ENCODE assay signal across 9 mouse cellular contexts in genomic region chr14:21018977-21019376, GRCm38 (mm10). TPM values are rescaled to one million over a fixed set of nuclear protein-coding genes. Genes with fewer than 3 reads are reported as not detected.
A peak's percentile ranks its signal among the peaks of the same experiment; 100 is the strongest.
DNase-seq lines count a peak whose midpoint lies in the region; ATAC-seq and TF ChIP-seq lines count a peak whose summit lies in the region.
"Had no signal": no experiment of that assay in that cellular context is flagged by ENCODE, and none has a peak within 500 bp of the region (broad histone marks: within the 10 kb centered on the region; RNA-seq: fewer than 3 reads in every experiment).

No protein-coding gene starts in this region.

- no peak overlapping the region for H3K9ac ChIP-seq in forebrain, postnatal 0 days
- no peak overlapping the region for H3K9ac ChIP-seq in midbrain, embryonic 14.5 days (replicated peaks; ENCODE audit: low read length)

- peak; percentile 77 for TF ChIP-seq CTCF in forebrain, postnatal 0 days (IDR thresholded peaks at IDR 0.05; ENCODE audit: low read depth)

- H3K27ac ChIP-seq in forebrain, postnatal 0 days (ENCODE audit: low read depth, low read length): no peak overlapping the region
- no peak overlapping the region for H3K27ac ChIP-seq in midbrain, embryonic 14.5 days (replicated peaks; ENCODE audit: low read depth, low read length)

- no peaks in the 10 kb centered on the region for H3K4me1 ChIP-seq in forebrain, postnatal 0 days (ENCODE audit: insufficient read depth)
- H3K4me1 ChIP-seq in midbrain, embryonic 14.5 days (ENCODE audit: control insufficient read depth, insufficient read depth, low read length): no peaks in the 10 kb centered on the region

- H3K9me3 ChIP-seq in forebrain, postnatal 0 days (ENCODE audit: low read length): no peaks in the 10 kb centered on the region
- H3K9me3 ChIP-seq in midbrain, embryonic 14.5 days (ENCODE audit: control insufficient read depth, low read length): no peaks in the 10 kb centered on the region

- no peaks in the 10 kb centered on the region for H3K27me3 ChIP-seq in forebrain, postnatal 0 days (ENCODE audit: insufficient read depth, low read length)
- H3K27me3 ChIP-seq in midbrain, embryonic 14.5 days (ENCODE audit: control insufficient read depth, insufficient read depth, low read length): no peaks in the 10 kb centered on the region

- H3K36me3 ChIP-seq in forebrain, postnatal 0 days (ENCODE audit: insufficient read depth): 0 out of 2 replicates have a peak, but pooled peaks cover 3% of the 10 kb centered on the region
- H3K36me3 ChIP-seq in midbrain, embryonic 14.5 days (ENCODE audit: control insufficient read depth, insufficient read depth, low read length): peaks cover 15% of the 10 kb centered on the region; the same call in 1 of the 2 replicates

- no peak overlapping the region for H3K4me3 ChIP-seq in forebrain, postnatal 0 days (ENCODE audit: low read depth, low read length)
- H3K4me3 ChIP-seq in midbrain, embryonic 14.5 days (replicated peaks; ENCODE audit: low read depth, low read length): no peak overlapping the region
- H3K4me3 ChIP-seq: myocyte had no signal

- peak; percentile 19 to 25 for DNase-seq in cerebellum, adult 18-20 months
- DNase-seq in cerebellum, postnatal 4 days (ENCODE audit: low spot score in 2 of 2): no peak
- peak; percentile 57 to 69 for DNase-seq in left cerebral cortex, postnatal 14 days (ENCODE audit: low spot score in 2 of 2)
- no peak for DNase-seq in left cerebral cortex, adult 8-10 months (ENCODE audit: low spot score in 2 of 2)
- DNase-seq in adipocyte (ENCODE audit: low spot score): peak; percentile 46
- DNase-seq in forebrain, postnatal 0 days: peak; percentile 86
- DNase-seq in midbrain, embryonic 14.5 days: peak; percentile 87

- intact Hi-C loops in left cerebral cortex, postnatal 14 days (cut with DNase I): loop anchor here (5.0 to 10.0 kb wide), 2 partner anchors 214 to 297 kb away; no protein-coding TSS in a partner anchor

- WGBS in forebrain, postnatal 0 days: 30% methylated on average over 3 of the region's 3 CpGs
- 36% methylated on average over 3 of the region's 3 CpGs for WGBS in midbrain, embryonic 14.5 days

- no peak overlapping the region for H3K4me2 ChIP-seq in forebrain, postnatal 0 days (ENCODE audit: low read depth)
- H3K4me2 ChIP-seq in midbrain, embryonic 14.5 days (ENCODE audit: low read length): no peak overlapping the region

- peak; percentile 92 for ATAC-seq in forebrain, postnatal 0 days
- no peak for ATAC-seq in midbrain, embryonic 14.5 days (ENCODE audit: low FRiP score, low TSS enrichment)
- no peak for ATAC-seq in monocyte, adult 5-6 weeks (replicated peaks; ENCODE audit: insufficient number of reproducible peaks, low FRiP score, low TSS enrichment, poor library complexity, severe bottlenecking)

RNA-seq across cellular contexts. Expression of gene Ap3m1, which starts 33.3 kb away (rescaled TPM):
- total RNA-seq in left cerebral cortex, postnatal 14 days (2021): 10 to 100 TPM; 75.4 to 87.2 TPM
- total RNA-seq in left cerebral cortex, adult 8-10 months (2022): 10 to 100 TPM; 56.2 to 70.4 (median 64.6) TPM
- 50.6 and 81.7 TPM in 2 replicates for total RNA-seq in forebrain, postnatal 0 days (2014; rRNA removed)
- polyA plus RNA-seq in forebrain, postnatal 0 days (2015; fragmentation: Nextera tagmentation; extraction: Ambion mirVana): 59.0 and 63.9 TPM in 2 replicates
- polyA plus RNA-seq in midbrain, embryonic 14.5 days (2014; fragmentation: Nextera tagmentation; extraction: Ambion mirVana): 88.6 and 112 TPM in 2 replicates
- 22.6 to 57.8 TPM (median 41.4 TPM) in 3 replicates for total RNA-seq in monocyte, adult 5-6 weeks (2017)

RNA-seq across cellular contexts. Expression of gene Adk, which starts 33.4 kb away (rescaled TPM):
- 10 to 100 TPM; 69.5 to 77.7 TPM for total RNA-seq in left cerebral cortex, postnatal 14 days (2021)
- 10 to 100 TPM; 76.2 to 82.1 (median 79.9) TPM for total RNA-seq in left cerebral cortex, adult 8-10 months (2022)
- total RNA-seq in forebrain, postnatal 0 days (2014; rRNA removed): 54.8 and 55.5 TPM in 2 replicates
- 66.7 and 71.5 TPM in 2 replicates for polyA plus RNA-seq in forebrain, postnatal 0 days (2015; fragmentation: Nextera tagmentation; extraction: Ambion mirVana)
- 34.1 and 37.9 TPM in 2 replicates for polyA plus RNA-seq in midbrain, embryonic 14.5 days (2014; fragmentation: Nextera tagmentation; extraction: Ambion mirVana)
- 17.1 to 47.3 TPM (median 39.0 TPM) in 3 replicates for total RNA-seq in monocyte, adult 5-6 weeks (2017)

Comparison
In these comparisons a context has a peak if more than half of its experiments do, and no peak if none do; other contexts are left out.
1. DNase-seq: peak in cerebellum, adult 18-20 months (2 of 2), left cerebral cortex, postnatal 14 days (2 of 2), adipocyte (single experiment), forebrain, postnatal 0 days (single experiment) and midbrain, embryonic 14.5 days (single experiment); none in cerebellum, postnatal 4 days (0 of 2) and left cerebral cortex, adult 8-10 months (0 of 2).